8 mouse cellular contexts compared by ENCODE assay signal in the genomic region with DNA sequence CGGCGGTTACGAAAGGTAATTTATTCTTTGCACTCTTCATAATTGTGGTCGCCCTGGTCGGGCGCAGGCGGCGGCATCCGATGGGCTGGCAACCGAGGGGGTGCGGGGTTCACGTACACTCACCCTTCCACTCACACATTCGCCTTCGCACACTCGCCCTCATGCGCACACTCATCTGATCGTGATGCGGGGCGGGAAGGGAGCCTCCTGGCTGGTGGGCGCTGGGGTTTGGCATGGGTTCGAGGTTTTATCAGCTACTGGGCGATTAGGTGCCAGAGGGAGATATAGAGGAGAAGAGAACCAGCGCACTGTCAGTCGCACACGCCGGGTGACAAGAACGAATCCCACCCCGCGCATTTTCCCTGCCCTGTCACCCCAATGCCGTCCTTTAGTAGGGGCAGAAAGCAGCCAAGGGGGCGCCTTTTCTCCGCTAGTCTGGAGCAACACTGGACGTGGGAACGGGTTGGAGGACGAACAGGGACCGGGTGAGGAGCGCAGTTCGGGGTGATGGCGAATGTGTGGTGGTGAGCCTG. TPM values are rescaled to one million over a fixed set of nuclear protein-coding genes. Genes with fewer than 3 reads are reported as not detected.
A peak's percentile ranks its signal among the peaks of the same experiment; 100 is the strongest.
DNase-seq lines count a peak whose midpoint lies in the region; ATAC-seq and TF ChIP-seq lines count a peak whose summit lies in the region.

No protein-coding gene starts in this region.

- peak overlapping the region; percentile 66 for H3K4me2 ChIP-seq in forebrain, postnatal 0 days (ENCODE audit: low read depth)

- intact Hi-C loops in left cerebral cortex, postnatal 10 days (cut with DNase I): loop anchor here (5.0 to 10.0 kb wide), 2 partner anchors 133 to 251 kb away; no protein-coding TSS in a partner anchor

- no peaks in the 10 kb centered on the region for H3K9me3 ChIP-seq in ES-Bruce4 (replicated peaks; ENCODE audit: control insufficient read depth, insufficient read depth, low read length, poor library complexity, severe bottlenecking)
- no peaks in the 10 kb centered on the region for H3K9me3 ChIP-seq in forebrain, postnatal 0 days (ENCODE audit: low read length)
- H3K9me3 ChIP-seq in hindbrain, embryonic 10.5 days: no peaks in the 10 kb centered on the region

- H3K9ac ChIP-seq in ES-Bruce4 (ENCODE audit: low read depth, poor library complexity, severe bottlenecking): no peak overlapping the region
- H3K9ac ChIP-seq in forebrain, postnatal 0 days: peak overlapping the region; percentile 96

- no peak for TF ChIP-seq CTCF in ES-Bruce4 (IDR thresholded peaks at IDR 0.05; ENCODE audit: low read depth, low read length)
- TF ChIP-seq CTCF in forebrain, postnatal 0 days (IDR thresholded peaks at IDR 0.05; ENCODE audit: low read depth): no peak; the same call in 1 of the 2 replicates

- no peaks in the 10 kb centered on the region for H3K4me1 ChIP-seq in ES-Bruce4 (ENCODE audit: control insufficient read depth, insufficient read depth, low read length)
- peaks cover 15% of the 10 kb centered on the region for H3K4me1 ChIP-seq in forebrain, postnatal 0 days (ENCODE audit: insufficient read depth)
- peaks cover 32% of the 10 kb centered on the region for H3K4me1 ChIP-seq in hindbrain, embryonic 10.5 days (replicated peaks)

- no peak overlapping the region for H3K27ac ChIP-seq in ES-Bruce4 (ENCODE audit: insufficient read depth, low read length)
- H3K27ac ChIP-seq in forebrain, postnatal 0 days (ENCODE audit: low read depth, low read length): peak overlapping the region; percentile 98
- H3K27ac ChIP-seq in hindbrain, embryonic 10.5 days: peak overlapping the region; percentile 99

- TF ChIP-seq EP300 in ES-Bruce4 (IDR thresholded peaks at IDR 0.05; ENCODE audit: insufficient read depth, low read depth, low read length): no peak

- WGBS in forebrain, postnatal 0 days: 1% methylated on average over 39 of the region's 39 CpGs
- under 1% methylated on average over 39 of the region's 39 CpGs for WGBS in hindbrain, embryonic 10.5 days

- TF ChIP-seq POLR2A in ES-Bruce4 (IDR thresholded peaks at IDR 0.05; ENCODE audit: insufficient read depth, low read length): no peak

- ATAC-seq in cerebellum, adult (ENCODE audit: insufficient number of reproducible peaks, low FRiP score, low TSS enrichment): 0 out of 2 replicates have a peak, but pooled peaks have one; percentile 5
- no peak for ATAC-seq in forebrain, postnatal 0 days

- no peaks in the 10 kb centered on the region for H3K36me3 ChIP-seq in ES-Bruce4 (ENCODE audit: control insufficient read depth, insufficient read depth, low read length, poor library complexity, severe bottlenecking)
- H3K36me3 ChIP-seq in forebrain, postnatal 0 days (ENCODE audit: insufficient read depth): no peaks in the 10 kb centered on the region
- H3K36me3 ChIP-seq in hindbrain, embryonic 10.5 days: no peaks in the 10 kb centered on the region

- H3K27me3 ChIP-seq in ES-Bruce4 (ENCODE audit: control insufficient read depth, insufficient read depth, low read length, poor library complexity, severe bottlenecking): peaks cover 18% of the 10 kb centered on the region
- no peaks in the 10 kb centered on the region for H3K27me3 ChIP-seq in forebrain, postnatal 0 days (ENCODE audit: insufficient read depth, low read length)
- no peaks in the 10 kb centered on the region; the same call in 1 of the 2 replicates for H3K27me3 ChIP-seq in hindbrain, embryonic 10.5 days (ENCODE audit: insufficient read depth, poor library complexity, severe bottlenecking)

- peak overlapping the region; percentile 37 for H3K4me3 ChIP-seq in ES-Bruce4 (ENCODE audit: low read depth, low read length)
- peak overlapping the region; percentile 89 for H3K4me3 ChIP-seq in forebrain, postnatal 0 days (ENCODE audit: low read depth, low read length)
- peak overlapping the region; percentile 81 for H3K4me3 ChIP-seq in hindbrain, embryonic 10.5 days

- DNase-seq in forebrain, postnatal 0 days: peak; percentile 65
- DNase-seq in hindbrain, embryonic 10.5 days (ENCODE audit: low spot score): peak; percentile 62
- peak; percentile 35 to 63 for DNase-seq in left cerebral cortex, postnatal 10 days (ENCODE audit: extremely low spot score in 1 of 2, low spot score in 2 of 2)
- peak; percentile 55 for DNase-seq in lung, postnatal 36 days
- peak; percentile 39 to 48 for DNase-seq in right cerebral cortex, postnatal 36 days (ENCODE audit: low spot score in 2 of 2)
- no peak for DNase-seq in adipocyte (ENCODE audit: low spot score)

RNA-seq across cellular contexts. Expression of gene Adgrl3, which starts 1.5 kb away (rescaled TPM):
- 0.36 and 1.7 TPM in 2 replicates for polyA plus RNA-seq in ES-Bruce4 (2011; ENCODE audit: insufficient read depth, insufficient read length, low read depth, missing spikeins)
- total RNA-seq in forebrain, postnatal 0 days (2014; rRNA removed): 127 and 174 TPM in 2 replicates
- polyA plus RNA-seq in forebrain, postnatal 0 days (2015; fragmentation: Nextera tagmentation; extraction: Ambion mirVana): 22.5 and 39.2 TPM in 2 replicates
- polyA plus RNA-seq in hindbrain, embryonic 10.5 days (2016; fragmentation: Nextera tagmentation; extraction: Ambion mirVana): 16.0 and 23.3 TPM in 2 replicates
- total RNA-seq in left cerebral cortex, postnatal 10 days (2021): 100 to 1,000 TPM; 218 to 221 TPM

Comparison
In these comparisons a context has a peak if more than half of its experiments do, and no peak if none do; other contexts are left out.
1. H3K4me3 ChIP-seq: peak in every context shown above with its lines; median percentile 89 in forebrain, postnatal 0 days; 81 in hindbrain, embryonic 10.5 days; 37 in ES-Bruce4.